Mouse (Mus musculus) megakaryocyte, embryonic 14.5 days (primary cell): Measurements from ENCODE around the gene Lmbrd1. TPM values are rescaled to one million over a fixed set of nuclear protein-coding genes. Genes with fewer than 3 reads are reported as not detected.
"Not testable (repeated sequence)": the region's sequence is repeated elsewhere in the genome, so short reads cannot be mapped to it uniquely, and the experiment has no call there.

Source experiments
- H3K27me3 ChIP-seq: replicated peaks from 2 replicates; pipeline ENCODE3; 2012; ENCODE audit warnings: inconsistent platforms
- H3K36me3 ChIP-seq: replicated peaks from 2 replicates; pipeline ENCODE3; 2012; ENCODE audit warnings: low read length, inconsistent platforms, mixed read lengths
- H3K4me1 ChIP-seq: 2 replicates; pipeline ENCODE4 v1.6.1; 2012; ENCODE audit warnings: inconsistent platforms
- H3K4me3 ChIP-seq: replicated peaks from 2 replicates; pipeline ENCODE3; 2012; ENCODE audit warnings: moderate library complexity, mild to moderate bottlenecking, inconsistent platforms
- H3K9me3 ChIP-seq: 2 replicates; pipeline ENCODE4 v1.6.1; 2012; ENCODE audit warnings: inconsistent platforms
- FLI1 ChIP-seq: IDR thresholded peaks from 2 replicates; pipeline ENCODE4 v1.6.1; 2012; ENCODE audit warnings: low read length, inconsistent platforms, mixed read lengths
- GATA1 ChIP-seq: IDR thresholded peaks from 3 replicates; pipeline ENCODE4 v1.6.1; 2012; ENCODE audit warnings: mixed read lengths, low read length, inconsistent platforms, borderline replicate concordance
- polyA plus RNA-seq: library from polyadenylated mRNA; stranded (reverse); fragments of >175 nt; gene quantifications from 2 replicates; pipeline ENCODE4 v1.2.3, GENCODE M21; 2012; ENCODE audit warnings: low replicate concordance; ENCODE audit not compliant: insufficient read depth

Gene Lmbrd1
- polyA plus RNA-seq, 1 experiment, result 4.0 TPM

GRCm38 (mm10) chr1:24773642-24774041 is 95.2 kb downstream of the Lmbrd1 start:
- Histone ChIP-seq H3K4me1 (no peaks in the 10 kb centered on the region), H3K27me3 (no peaks in the 10 kb centered on the region), H3K9me3 (peaks cover 10% of the 10 kb centered on the region), H3K4me3 (no peak overlapping the region), H3K36me3 (no peaks in the 10 kb centered on the region)
- TF ChIP-seq FLI1 (no peak), GATA1 (no peak)

GRCm38 (mm10) chr1:24776576-24776975 is 98.1 kb downstream of the Lmbrd1 start:
- H3K36me3 ChIP-seq, result no peaks in the 10 kb centered on the region
- TF ChIP-seq GATA1 (no peak), FLI1 (no peak)
- no peaks in the 10 kb centered on the region for H3K27me3 ChIP-seq
- H3K4me1 ChIP-seq, result no peaks in the 10 kb centered on the region
- H3K4me3 ChIP-seq, result no peak overlapping the region
- H3K9me3 ChIP-seq, result 0 out of 2 replicates have a peak, but pooled peaks cover 2% of the 10 kb centered on the region

- no peak for TF ChIP-seq FLI1
- TF ChIP-seq GATA1, result no peak
- no peaks in the 10 kb centered on the region for H3K27me3 ChIP-seq
- H3K4me3 ChIP-seq, result no peak overlapping the region
- H3K36me3 ChIP-seq, result no peaks in the 10 kb centered on the region
- H3K4me1 ChIP-seq, result no peaks in the 10 kb centered on the region
- H3K9me3 ChIP-seq, result peaks cover 19% of the 10 kb centered on the region
Measured at GRCm38 (mm10) chr1:24793168-24793567, 114.7 kb downstream of the Lmbrd1 start.

GRCm38 (mm10) chr1:24807971-24808370 is 129.5 kb downstream of the Lmbrd1 start:
- H3K4me3 ChIP-seq, H3K27me3 ChIP-seq, H3K4me1 ChIP-seq, H3K36me3 ChIP-seq, H3K9me3 ChIP-seq: not testable (repeated sequence)

Other genes starting within 250 kb of the Lmbrd1 start
- not detected in 2 replicates for gene Col19a1, start 91.2 kb upstream of the Lmbrd1 start, polyA plus RNA-seq